Mouse (Mus musculus) brain, embryonic 14.5 days (tissue): ENCODE data around the gene Olfr543.

Experiments
- CTCF ChIP-seq: fragments of 200-500 bp; IDR thresholded peaks from 2 replicates; pipeline ENCODE4 v1.5.1; 2012; ENCODE audit warnings: inconsistent platforms, mild to moderate bottlenecking, moderate library complexity, borderline replicate concordance; ENCODE audit not compliant: insufficient read depth, insufficient read length; ENCODE audit errors: extremely low read depth
- POLR2A ChIP-seq: fragments of 200-500 bp; IDR thresholded peaks from 2 replicates; pipeline ENCODE4 v1.6.1; 2012; ENCODE audit warnings: mild to moderate bottlenecking, inconsistent platforms, borderline replicate concordance; ENCODE audit not compliant: poor library complexity, insufficient read depth, insufficient read length, severe bottlenecking; ENCODE audit errors: extremely low read depth

- TF ChIP-seq CTCF (no peak), POLR2A (no peak)
Observed at GRCm38 (mm10) chr7:102508666-102509065, 27.2 kb upstream of the Olfr543 start.
